Mouse (Mus musculus): ENCODE measurements around the gene Fgfr2.
A peak's percentile ranks its signal among the peaks of the same experiment; 100 is the strongest.

The Fgfr2 gene

DNA sequence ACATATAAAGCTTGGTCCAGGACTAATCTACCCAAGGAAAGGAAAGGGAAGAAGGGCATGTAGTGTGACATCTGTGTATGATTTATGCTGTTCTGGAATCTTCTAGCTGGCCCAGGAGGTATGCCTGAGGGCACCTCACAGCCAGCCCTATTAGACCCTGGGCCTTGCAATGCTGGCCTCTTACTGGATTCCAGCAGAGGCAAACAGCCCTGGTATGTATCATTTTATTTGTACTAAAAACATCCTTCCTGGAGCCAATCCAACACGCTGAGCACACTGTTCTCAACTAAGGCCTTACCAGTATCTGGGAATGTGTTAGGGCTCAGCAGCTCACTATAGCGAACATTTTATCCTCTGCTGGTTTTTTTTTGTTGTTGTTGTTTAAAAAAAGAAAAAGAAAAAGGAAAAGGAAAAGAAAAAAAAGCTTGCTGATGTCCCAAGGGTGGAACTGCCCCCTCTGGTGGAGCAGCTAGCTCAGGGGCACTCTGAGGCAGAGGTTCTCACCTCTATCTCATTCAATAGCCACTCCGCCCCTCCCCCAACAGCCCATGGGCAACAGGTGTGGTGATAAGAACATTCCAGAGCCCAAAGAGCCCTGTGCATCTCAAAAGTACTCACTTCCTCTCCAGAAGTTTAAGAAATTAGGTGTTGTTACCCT lies 82.3 kb downstream of the Fgfr2 start:
- DNase-seq (ENCODE audit: low spot score), result no peak

DNA sequence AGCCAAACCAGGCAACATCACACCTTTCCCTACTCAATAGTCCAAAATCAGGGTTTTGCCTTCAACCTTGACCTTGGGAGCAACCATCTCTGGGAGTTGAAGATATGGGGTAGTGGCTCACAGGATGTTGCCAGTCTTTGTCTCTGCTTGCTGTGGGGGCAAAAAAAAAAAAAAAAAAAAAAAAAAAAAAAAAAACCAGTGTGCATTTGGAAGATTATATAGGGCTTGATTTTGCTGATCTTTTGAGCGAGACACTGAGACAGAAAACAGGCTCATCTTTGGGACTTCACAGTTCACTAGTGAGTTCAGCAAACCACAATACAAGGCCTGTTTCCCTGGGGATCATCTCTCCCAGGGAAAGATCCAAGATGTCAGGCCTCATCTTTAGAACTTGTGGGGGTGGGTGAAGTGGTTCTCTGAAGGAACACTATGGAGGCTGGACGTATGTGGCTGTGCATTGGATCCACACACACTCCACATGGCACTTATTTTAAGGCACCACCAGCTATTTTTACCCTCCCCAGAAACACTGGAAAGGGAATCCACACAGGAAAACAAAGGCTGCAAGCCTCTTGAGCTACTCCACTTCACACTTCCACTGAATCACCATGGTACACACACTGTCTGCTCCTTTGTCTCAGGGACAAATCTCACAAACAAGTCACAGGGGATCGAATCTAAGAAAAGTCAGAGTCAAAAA lies 83.4 kb downstream of the Fgfr2 start:
- no peak for DNase-seq (ENCODE audit: low spot score)

DNA sequence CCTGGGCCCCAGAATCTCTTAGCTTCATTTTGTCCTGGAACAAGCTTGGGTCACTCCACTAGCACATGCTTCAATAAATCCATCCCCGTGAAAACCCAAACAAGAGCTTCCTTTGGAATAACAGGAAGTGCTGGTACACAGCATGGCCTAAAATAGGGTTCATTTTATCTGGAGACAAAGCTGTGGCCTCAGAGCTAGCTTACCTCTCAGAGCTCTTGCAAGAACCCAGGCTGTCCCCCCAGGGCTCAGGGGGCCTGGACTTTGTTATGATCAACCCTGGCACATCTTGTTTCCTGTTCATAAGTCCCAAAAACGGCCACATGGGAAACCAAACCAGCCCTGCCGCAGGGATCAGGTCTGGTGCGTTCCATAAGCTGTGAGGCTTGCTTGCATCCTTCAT lies 85.5 kb downstream of the Fgfr2 start:
- DNase-seq (ENCODE audit: low spot score), result no peak

DNA sequence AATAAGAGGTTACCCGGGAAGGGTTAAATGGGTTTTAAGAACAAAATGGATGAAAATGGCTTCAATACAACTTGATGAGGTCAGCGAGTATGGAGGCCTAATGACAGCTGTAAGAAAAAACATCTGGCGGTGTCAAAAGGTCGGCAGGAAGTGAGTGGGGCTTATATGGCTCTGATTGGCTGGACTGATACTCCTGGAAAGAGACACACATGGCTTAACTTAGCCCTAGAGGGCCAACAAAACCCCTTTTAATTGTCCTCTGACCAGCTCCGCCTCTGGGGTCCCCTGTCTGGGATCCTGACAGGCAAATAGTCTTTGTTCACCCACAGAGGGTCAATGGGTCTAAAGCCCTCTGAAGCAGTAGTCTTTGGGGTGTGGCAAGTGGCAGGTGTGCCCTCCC lies 85.9 kb downstream of the Fgfr2 start:
- no peak for DNase-seq (ENCODE audit: low spot score)

DNA sequence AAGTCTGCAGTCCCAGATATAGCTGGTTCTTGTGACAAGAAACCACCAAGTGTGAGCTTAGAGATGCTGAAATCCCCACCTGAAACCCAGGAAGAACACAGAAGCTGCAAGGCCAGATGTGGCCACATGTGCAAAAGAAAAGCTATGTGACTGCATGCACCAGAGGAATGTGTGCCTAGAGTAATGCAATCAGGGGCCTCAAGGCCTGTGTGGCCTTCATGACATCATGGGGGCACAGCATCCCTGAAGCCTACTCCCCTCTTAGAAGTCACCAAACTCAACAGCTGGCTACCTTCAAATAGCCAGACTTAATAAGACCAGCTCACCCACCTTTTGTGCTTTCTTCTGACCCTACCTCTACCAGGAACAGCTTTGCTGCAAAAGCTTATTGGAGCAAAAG lies 87.2 kb downstream of the Fgfr2 start:
- DNase-seq (ENCODE audit: low spot score), result no peak

DNA sequence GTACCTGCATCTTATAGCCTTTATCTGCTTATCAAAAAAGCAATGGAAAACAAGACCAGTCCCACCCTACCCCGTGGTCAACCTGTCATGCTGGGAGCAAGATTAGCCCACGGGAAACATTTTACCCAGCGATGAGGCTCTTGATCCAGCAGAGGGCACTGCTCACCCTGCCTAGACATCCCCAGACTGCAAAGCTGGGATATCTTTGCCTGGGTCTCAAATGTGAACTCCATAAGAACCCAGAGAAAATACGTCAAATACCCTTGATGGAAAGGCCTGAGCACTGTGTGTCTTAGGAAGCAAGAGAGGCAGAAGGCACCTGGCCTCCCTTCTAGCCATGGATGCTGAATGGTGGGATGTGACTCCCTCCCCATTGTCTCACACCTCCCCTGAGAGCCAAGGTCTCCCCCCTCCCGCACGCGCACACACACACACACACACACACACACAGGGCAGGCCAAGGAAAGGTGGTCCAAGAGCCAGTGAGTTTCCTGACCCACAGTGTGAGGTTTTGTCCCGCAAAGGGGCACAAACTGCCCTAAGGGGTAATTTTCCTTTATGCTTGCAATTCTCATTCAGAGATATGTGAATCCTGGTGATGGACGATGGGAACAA lies 90.5 kb downstream of the Fgfr2 start:
- peak; percentile 56 for DNase-seq (ENCODE audit: low spot score)

DNA sequence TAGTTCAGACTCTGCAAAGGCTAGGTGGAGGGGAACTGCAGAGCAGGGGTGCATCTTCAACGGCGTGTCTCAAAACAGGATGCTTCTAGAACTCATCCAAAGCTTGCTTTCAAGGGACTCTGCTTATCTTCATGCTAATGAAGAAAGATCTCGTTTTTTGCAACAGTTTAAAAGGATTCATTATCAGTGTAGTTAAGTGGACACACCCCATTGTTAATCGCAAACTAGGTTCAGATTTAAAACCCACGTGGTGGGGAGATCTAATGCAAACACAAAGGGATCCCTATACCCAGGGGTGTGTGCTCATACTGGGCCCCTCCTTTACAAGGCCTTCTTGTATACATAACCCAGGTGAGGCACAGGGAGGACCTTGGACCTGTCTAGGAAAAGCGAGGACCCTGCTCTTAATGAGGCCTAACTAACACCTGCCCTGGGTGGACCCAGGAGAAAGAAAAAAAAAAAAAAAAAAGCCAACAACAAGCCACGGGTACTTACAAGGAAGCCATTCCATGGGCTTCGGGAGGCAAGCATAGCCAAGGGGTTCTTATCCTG lies 93.6 kb downstream of the Fgfr2 start:
- no peak for DNase-seq (ENCODE audit: low spot score)

DNA sequence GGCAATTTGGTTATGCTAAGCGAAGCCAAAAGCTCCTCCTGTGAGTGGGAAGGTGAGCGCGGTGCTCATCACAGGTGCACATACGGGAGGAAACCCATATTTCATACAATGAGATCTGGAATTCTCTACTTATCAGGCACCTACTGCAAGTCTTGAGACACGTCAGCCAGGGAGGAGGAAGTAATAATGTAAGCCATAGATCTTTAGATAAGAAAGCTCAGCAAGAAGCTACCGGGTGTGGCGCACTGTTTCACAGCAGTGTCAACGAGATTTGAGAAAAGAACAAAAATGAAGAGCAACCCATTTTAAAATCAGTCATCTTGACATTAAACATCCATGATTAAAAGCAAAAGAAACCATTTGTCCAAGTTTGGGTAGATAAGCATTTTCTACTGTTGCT lies 94.1 kb downstream of the Fgfr2 start:
- no peak for DNase-seq (ENCODE audit: low spot score)

DNA sequence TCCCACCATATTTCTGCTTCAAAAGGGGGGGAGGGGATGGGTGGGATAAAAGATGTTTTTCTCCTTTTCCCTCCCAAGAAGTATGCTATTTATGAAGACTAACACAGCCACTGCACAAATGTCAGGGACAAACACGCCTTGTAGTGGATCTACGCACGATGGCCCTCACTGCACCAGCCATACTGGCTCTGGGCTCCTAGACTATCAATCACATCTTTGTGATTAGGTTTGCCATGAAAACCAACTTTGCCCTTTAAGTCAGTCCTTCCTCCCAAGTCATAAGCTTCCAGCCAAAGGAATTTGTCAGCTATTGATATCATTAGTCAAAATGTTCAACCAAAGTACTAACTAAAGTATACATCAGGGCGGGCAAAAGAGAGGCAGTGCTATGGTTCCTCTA lies 95.2 kb downstream of the Fgfr2 start:
- no peak for DNase-seq (ENCODE audit: low spot score)

DNA sequence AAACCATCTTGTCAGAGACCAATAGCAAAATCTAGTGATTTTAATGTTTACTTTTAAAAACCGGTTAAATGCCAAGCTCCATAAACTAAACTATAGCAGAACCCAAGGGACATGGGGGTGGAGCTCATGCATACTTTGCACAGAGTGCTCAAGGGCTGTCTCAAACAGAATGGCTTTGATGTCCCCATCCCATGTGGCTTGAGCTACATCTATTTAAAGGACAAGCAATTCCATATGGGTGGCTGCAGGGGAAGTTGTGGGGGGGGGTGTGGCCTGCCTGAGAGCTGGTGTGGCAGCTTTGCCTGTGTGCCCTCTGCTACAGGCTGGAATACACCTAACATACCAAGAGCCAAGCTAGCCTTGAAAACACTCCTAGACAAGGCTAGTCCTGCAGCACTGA lies 98.5 kb downstream of the Fgfr2 start:
- DNase-seq (ENCODE audit: low spot score), result no peak

DNA sequence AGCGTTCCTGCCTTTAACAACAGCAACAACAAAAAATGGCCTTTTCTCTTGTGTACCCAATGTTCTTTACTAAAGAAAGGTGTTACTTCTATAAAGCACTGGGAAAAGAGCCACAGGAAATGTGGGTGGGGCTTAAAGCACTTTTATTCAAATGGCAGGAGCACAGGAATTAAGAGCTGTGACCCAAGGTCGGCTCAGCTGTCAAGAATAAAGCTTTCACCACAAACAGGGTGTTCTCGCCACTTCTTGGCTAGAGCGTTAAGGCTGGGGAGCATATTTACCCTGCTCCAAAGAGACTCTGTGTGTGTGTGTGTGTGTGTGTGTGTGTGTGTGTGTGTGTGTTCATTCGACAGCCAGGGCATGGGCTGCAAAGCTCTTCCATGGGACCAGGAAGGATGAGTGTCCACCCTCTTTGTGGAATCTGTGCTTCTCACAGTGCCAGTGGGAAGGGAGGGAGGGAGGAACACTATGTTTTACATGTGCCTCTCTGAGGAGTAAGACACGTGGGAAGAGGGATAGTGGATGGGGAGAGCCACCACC lies 103.6 kb downstream of the Fgfr2 start:
- no peak for DNase-seq (ENCODE audit: low spot score)

DNA sequence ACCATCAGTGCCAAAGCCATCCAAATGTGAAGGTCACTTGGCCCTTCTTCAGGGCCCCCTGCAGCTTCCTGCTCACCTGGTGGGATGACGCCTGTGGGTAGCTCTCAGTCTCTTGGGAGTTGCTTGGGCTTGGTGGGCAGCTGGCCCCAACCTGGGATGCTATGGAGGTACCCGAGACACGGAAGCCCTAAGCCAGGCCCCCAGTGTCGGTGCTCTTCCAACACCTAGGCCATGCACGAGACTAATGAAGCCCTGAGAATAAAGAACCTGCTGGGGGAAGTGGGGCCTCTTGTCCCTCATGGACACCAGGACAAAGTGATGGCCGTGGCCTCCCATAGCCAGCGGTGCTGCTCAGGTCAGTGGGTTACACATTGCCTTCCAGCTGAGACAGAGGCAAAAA lies 104.2 kb downstream of the Fgfr2 start:
- no peak for DNase-seq (ENCODE audit: low spot score)

DNA sequence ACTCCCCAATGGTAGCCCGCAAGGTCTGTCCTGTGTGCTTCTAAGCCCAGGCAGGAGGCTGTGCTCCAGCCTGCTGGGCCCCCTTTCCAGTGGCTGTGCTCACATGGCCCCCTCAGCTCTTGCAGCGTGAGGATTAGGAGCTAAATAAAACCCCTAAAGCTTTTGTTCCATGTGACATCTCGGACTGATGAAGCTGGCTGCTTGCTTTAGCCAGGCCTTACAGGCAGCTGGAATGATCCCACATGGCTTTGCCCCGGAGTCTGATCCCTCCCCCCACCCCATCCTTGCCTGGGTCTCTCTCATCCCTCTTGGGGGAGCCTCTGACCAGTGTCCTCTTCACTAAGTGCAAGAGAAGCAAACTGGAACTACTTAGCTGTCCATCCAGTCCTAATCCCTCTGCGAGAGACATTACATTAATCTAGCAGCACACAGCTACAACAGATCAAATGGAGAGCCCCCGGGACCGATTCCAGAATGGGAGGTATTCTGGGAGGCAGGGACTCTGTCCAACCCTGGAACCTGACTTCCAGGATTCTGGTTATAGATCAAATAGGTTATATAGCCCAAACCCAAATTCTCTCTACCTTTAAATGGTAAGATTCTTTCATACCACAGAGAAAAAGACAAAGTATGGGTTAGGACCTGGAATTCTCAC lies 107.6 kb downstream of the Fgfr2 start:
- DNase-seq (ENCODE audit: low spot score), result no peak

DNA sequence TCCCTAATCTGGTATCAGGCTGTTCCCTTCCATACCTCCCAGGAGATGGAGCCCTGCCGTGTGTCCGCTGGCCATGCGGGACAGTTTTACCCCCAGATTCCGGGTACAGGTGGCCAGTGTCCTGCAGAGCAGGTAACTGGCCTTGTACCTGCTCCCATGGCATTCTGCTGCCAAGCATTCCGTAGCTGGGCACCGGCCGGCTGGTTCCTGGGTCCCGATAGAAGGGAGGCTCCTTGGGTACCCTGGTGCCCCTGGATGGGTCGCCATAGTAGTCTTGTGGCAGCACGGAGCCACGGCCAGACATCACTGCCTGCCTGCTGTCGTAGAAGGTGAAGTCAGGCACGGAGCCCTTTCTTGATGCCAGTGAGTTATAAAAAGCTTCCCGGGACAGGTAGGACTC lies 108.5 kb downstream of the Fgfr2 start:
- no peak for DNase-seq (ENCODE audit: low spot score)

DNA sequence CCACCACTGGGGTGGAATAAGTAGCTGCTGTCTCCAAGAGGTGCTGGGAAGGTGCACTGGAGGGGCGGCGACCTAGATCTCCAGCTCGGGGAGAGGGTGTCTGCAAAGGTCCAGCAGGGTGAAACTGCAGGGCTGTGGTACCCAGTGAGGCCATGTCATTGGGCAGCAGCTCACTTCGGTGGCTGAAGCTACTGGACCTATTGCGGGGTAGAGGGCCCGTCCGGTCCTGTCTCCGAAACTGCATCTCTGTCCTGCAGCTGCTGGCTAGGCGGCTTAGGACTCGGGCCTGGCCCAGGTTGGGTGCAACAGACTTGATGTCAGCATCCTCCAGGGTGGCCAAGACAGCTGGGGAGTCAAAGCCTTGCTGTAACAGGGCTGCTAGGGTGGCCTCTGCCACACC lies 109.2 kb downstream of the Fgfr2 start:
- DNase-seq (ENCODE audit: low spot score), result no peak

DNA sequence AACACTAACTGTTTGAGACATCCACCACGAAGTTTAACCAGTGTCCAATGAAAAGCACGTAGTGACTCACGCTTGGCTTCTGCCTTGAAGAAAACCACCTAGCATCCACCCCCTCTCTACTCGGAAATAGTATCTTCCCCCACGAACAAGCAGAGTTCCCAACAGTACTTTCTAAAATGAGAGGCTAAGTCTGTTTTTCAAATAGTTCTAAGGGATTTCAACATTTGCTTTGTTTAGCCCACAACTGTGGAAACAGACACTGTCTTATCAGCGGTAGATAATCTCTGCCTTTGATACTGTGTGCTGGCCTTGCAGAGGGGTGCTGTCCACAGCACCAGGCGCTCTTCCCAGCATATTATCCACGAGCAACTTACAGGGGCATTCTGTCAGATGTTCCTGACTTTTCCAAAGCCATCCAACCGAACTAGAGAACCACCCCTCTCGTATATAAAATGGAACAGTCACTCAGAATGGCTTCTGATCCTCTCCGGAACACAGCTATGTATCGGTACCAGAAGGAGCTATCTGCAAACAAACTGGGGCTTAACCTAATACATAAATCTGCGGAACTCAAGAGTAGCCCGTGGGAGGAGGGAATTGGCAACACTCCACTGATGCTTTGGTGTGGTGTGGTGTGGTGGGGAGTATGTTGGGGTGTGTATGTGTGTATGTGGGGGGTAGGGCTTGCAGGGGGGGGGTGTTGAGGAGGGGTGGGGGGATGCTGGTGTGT lies 110.3 kb downstream of the Fgfr2 start:
- DNase-seq (ENCODE audit: low spot score), result no peak

DNA sequence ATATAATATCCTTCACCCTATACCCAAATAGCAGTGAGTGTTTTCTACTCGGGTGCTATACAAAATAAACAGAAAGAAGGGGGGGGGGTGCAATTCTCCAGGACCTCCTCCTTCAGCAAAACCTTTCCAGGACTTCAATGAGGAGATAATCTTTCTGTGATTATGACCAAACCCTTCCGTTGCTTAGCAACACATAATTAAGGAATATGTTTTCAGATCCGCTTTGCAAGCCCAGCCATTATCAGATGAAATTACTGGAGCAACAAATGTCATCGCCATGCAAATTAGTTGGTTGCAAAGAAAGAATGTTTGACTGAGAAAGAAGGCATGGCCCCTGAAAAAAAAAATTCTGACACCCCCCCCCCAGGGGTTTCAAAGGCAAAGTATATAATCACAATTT lies 111.5 kb downstream of the Fgfr2 start:
- no peak for DNase-seq (ENCODE audit: low spot score)

DNA sequence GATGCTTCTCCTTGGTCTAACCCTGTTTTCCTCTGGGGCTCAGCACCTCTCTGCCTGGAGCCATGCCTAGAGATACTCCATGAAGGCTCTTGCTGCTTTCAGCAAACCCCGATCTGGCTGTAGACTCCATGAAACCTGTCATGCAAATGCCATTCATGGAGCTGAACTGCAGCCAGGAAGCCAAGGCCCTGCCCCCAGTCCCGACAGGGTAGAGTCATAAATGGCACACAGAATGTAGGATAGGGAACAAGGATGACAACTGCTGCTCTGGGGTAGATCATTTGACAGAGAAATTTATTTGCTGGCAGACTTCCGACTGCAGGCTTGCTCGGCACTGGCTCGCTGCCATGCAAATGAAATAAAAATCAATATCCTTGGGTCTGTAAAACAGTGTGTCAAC lies 112.0 kb downstream of the Fgfr2 start:
- no peak for DNase-seq (ENCODE audit: low spot score)

DNA sequence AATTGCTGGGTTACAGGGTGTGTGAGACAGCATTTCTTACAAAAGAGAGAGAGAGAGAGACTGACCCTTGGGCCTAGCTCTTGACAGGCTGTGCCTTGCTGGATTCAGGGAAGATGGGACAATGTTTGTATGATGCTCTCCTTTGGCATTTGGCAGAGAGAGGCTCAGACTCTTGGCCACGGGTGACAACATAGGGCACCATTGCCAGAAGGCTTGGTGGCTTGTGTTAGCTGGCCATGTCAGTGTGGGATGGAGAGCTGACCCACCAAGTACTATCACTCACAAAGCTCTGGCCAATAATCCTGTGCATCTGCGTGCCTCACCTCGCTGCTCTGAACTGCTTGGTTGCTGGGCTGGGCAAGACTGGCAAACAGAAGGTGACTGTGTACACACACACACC lies 112.7 kb downstream of the Fgfr2 start:
- DNase-seq (ENCODE audit: low spot score), result no peak

DNA sequence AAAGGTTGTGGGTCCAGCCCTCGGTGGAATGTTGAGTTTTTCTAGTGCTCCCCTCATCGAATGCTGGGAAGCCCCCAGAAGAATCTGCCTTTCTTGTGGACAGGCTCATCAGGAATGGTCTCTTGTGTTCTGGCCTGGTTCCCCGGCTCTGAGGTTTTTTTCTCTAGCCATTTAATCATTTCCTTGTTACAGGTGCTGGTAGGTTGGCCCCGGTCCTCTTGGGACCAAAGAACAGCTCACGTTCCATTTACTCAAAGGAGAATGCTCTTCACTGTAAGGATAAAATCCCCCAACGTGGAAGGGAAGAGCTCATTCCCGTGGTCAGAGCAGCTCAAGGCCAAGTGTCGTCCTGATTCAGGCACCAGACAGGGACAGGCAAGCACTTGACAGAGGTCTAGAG lies 113.5 kb downstream of the Fgfr2 start:
- DNase-seq (ENCODE audit: low spot score), result no peak

DNA sequence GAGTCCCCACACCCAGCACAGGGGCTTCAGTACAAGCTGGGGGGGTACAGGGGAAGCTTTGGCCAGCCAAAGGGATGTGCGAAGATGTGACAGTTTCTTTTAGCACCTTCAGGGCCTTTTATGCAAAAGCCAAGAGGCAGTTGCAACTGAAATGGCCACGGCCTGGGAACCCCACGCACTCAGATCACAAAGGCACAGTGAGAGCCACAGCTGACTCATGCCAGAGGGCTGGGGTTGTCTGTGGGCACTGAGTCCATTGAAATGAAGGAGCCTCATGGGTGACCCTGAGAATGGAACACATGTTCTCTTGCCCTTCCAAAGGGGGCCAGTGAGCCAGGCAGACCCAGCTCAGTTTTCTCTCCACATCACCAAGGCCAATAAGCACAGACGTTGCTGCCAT lies 114.5 kb downstream of the Fgfr2 start:
- no peak for DNase-seq (ENCODE audit: low spot score)

DNA sequence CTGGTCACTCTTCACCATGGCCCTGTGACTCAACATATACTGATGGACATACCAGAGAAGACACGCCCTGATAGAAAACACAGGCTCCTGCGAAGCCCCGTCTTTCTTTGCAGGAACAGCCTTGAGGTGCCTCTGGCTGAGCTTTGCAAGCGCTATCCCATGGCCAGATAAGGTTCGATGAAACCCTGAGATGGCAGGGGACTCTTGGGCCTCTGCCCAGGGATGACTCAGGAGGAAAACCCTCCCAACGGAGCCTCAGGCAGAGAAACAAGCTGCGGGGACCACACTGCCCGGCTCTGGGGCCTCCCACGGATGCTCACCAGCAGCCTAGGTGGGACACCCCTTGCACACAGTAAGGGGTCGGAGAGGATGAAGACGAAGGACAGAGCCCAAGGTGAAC lies 115.8 kb downstream of the Fgfr2 start:
- no peak for DNase-seq (ENCODE audit: low spot score)

Measured in ovary, postnatal 14 days (tissue).